Mouse (Mus musculus) stomach, embryonic 16.5 days (tissue): Measurements from ENCODE around the gene Gpr141. TPM values are rescaled to one million over a fixed set of nuclear protein-coding genes. Genes with fewer than 3 reads are reported as not detected.

ENCODE experiments used
- ATAC-seq: fragments of 200-750 bp; cut with Nextera tagmentation; 2 replicates; pipeline ENCODE4 v1.8.0; 2017; ENCODE audit warnings: moderate number of reproducible peaks, moderate TSS enrichment; ENCODE audit not compliant: insufficient read depth, low FRiP score
- H3K27ac ChIP-seq: fragments of 300-500 bp; sonication (generic); 2 replicates; pipeline ENCODE4 v1.5.1; 2014; ENCODE audit warnings: low read length
- H3K27me3 ChIP-seq: fragments of 300-500 bp; sonication (generic); 2 replicates; pipeline ENCODE4 v1.6.1; 2014; ENCODE audit warnings: low read length, control low read depth, mixed read lengths; ENCODE audit not compliant: control insufficient read depth, insufficient read depth
- H3K36me3 ChIP-seq: fragments of 300-500 bp; sonication (generic); 2 replicates; pipeline ENCODE4 v1.6.1; 2014; ENCODE audit warnings: low read length; ENCODE audit not compliant: control insufficient read depth, insufficient read depth
- H3K4me1 ChIP-seq: fragments of 300-500 bp; sonication (generic); 2 replicates; pipeline ENCODE4 v1.6.1; 2014; ENCODE audit warnings: low read length, control low read depth, mixed read lengths; ENCODE audit not compliant: control insufficient read depth, insufficient read depth
- H3K4me2 ChIP-seq: fragments of 300-500 bp; sonication (generic); 2 replicates; pipeline ENCODE4 v1.6.1; 2014; ENCODE audit warnings: low read depth, low read length, mixed read lengths
- H3K4me3 ChIP-seq: fragments of 300-500 bp; sonication (generic); replicated peaks from 2 replicates; pipeline ENCODE4 v1.5.1; 2014; ENCODE audit warnings: mild to moderate bottlenecking, low read length
- H3K9ac ChIP-seq: fragments of 300-500 bp; sonication (generic); 2 replicates; pipeline ENCODE4 v1.6.1; 2014; ENCODE audit warnings: low read length
- H3K9me3 ChIP-seq: fragments of 300-500 bp; sonication (generic); replicated peaks from 2 replicates; pipeline ENCODE4 v1.6.1; 2016; ENCODE audit warnings: low read length, control low read depth; ENCODE audit not compliant: control insufficient read depth
- WGBS: fragments of 180-500 bp; shearing (Covaris S2); extraction: QIAGEN DNeasy Blood & Tissue Kit; methylation state at CpG from one replicate; pipeline ENCODE4 v1.1.7; 2014; 5-methylcytosine and 5-hydroxymethylcytosine counted together
- polyA plus RNA-seq: library from polyadenylated mRNA; unstranded; fragments of >200 nt; fragmentation: Nextera tagmentation; extraction: Ambion mirVana; gene quantifications from 2 replicates; pipeline ENCODE4 v1.2.1, GENCODE M21; 2015

Gpr141 gene
- polyA plus RNA-seq, 1 experiment from 2014 or later: 2.5 TPM

DNA sequence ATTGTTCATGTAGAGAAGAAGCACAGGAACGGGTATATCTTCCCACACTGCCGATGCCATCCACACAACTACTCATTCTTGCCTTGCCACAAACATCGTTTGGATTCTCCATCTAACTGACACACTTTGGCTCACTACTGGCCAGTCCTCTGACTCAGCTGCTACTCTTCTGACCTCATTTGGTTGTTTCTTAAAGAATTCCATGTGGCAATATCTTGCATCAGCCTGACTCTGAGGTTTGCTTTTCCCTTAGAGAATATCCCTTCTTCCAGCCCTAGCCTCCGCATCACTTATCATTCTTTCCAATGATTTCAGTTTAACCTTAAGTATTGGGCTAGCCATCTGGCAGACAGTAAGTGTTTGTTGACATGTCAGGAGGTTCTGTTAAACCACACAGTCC, 59.8 kb downstream of the Gpr141 start:
- no peak for ATAC-seq
- Histone ChIP-seq H3K9ac (no peak overlapping the region), H3K36me3 (no peaks in the 10 kb centered on the region), H3K4me3 (no peak overlapping the region), H3K4me2 (no peak overlapping the region), H3K9me3 (no peaks in the 10 kb centered on the region), H3K27ac (no peak overlapping the region), H3K4me1 (no peaks in the 10 kb centered on the region), H3K27me3 (no peaks in the 10 kb centered on the region)
- WGBS: 87% methylated on average over 4 of the region's 4 CpGs

DNA sequence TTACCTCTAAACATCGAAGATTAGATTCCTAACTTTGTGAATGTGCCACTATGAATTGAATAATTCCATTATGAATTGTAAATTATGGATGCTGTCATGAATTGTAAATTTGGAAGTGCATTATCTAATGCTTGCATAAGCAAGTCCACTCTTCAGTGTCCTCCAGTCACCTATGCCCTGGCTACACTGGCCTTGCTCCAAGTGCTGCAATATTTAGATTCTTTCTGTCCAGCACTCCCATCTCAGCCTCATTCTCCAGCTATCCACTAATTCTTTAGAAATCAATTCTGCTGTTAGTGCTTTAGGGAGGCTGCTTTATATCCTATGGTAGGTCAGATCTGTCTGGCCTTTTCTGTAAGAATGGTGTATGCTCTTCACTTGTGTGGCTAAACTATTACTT, 60.8 kb downstream of the Gpr141 start:
- no peaks in the 10 kb centered on the region for H3K36me3 ChIP-seq
- H3K4me2 ChIP-seq: no peak overlapping the region
- H3K4me3 ChIP-seq: no peak overlapping the region
- H3K27me3 ChIP-seq: no peaks in the 10 kb centered on the region
- no peak overlapping the region for H3K27ac ChIP-seq
- 80% methylated on average over 1 of the region's 1 CpGs for WGBS
- H3K9ac ChIP-seq: no peak overlapping the region
- H3K4me1 ChIP-seq: no peaks in the 10 kb centered on the region
- ATAC-seq: no peak
- no peaks in the 10 kb centered on the region for H3K9me3 ChIP-seq

DNA sequence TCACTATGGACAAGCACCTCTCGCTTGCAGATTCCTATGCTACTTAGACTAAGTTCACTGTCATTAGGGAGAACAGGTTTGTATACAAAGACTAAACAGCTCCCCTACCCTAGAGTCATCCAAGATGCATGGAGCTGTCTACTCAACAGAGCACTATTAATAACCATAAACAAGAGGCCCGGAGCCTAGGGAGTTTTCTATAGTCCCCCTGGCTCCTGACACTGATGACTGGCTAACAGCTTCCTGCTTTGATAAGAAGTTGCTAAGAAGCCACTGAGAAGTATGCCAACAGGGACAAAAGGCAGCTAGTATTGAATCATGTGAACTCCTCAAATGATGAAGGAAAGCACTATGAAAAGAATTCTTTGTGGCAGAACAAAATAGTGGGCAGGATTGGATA, 78.3 kb downstream of the Gpr141 start:
- H3K4me1 ChIP-seq: no peaks in the 10 kb centered on the region
- ATAC-seq: no peak
- no peak overlapping the region for H3K9ac ChIP-seq
- no peaks in the 10 kb centered on the region for H3K9me3 ChIP-seq
- no peak overlapping the region for H3K4me3 ChIP-seq
- H3K27ac ChIP-seq: no peak overlapping the region
- H3K27me3 ChIP-seq: no peaks in the 10 kb centered on the region
- WGBS: 38% methylated on average over 2 of the region's 2 CpGs
- H3K36me3 ChIP-seq: no peaks in the 10 kb centered on the region
- H3K4me2 ChIP-seq: no peak overlapping the region

DNA sequence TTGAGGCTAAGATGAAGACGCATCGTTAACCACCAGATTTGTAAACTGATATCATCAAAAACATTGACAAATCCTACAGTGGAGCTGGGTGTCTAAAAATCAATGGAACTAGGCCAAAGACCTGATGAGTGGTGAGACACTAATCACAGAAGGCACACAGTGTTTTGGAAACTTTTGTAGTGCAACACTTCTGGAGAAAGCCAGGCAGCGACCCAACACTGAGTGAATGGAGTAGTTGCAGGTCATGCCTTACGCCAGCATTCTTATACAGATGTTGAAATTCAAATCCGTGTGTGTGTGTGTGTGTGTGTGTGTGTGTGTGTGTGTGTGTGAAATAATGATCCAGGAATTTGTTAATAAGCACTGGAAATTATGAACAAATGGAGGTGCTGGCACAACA, 79.5 kb downstream of the Gpr141 start:
- no peak overlapping the region for H3K9ac ChIP-seq
- H3K27me3 ChIP-seq: no peaks in the 10 kb centered on the region
- no peaks in the 10 kb centered on the region for H3K9me3 ChIP-seq
- H3K36me3 ChIP-seq: no peaks in the 10 kb centered on the region
- H3K27ac ChIP-seq: no peak overlapping the region
- ATAC-seq: no peak
- 87% methylated on average over 5 of the region's 5 CpGs for WGBS
- H3K4me2 ChIP-seq: no peak overlapping the region
- H3K4me3 ChIP-seq: no peak overlapping the region
- no peaks in the 10 kb centered on the region for H3K4me1 ChIP-seq

DNA sequence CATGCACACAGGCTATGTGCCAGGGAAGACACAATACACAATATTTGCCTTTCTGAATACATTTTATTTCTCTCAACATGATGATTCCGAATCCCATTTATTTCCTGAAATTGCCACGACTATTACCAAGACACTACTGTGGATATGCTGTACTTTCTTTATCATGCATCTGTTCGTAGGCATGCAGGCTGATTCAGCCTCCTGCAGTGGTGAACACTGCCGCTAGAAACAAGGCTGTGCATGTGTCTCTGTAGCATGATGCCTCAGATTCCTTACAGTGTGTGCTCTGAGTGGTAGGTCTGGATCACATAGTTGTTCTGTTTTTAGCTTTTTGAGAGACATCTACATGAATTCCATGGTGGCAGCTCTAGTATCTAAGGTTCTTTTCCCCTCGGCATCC, 89.5 kb downstream of the Gpr141 start:
- H3K9me3 ChIP-seq: no peaks in the 10 kb centered on the region
- H3K4me2 ChIP-seq: no peak overlapping the region
- 85% methylated on average over 5 of the region's 5 CpGs for WGBS
- no peak for ATAC-seq
- no peak overlapping the region for H3K9ac ChIP-seq
- H3K27ac ChIP-seq: no peak overlapping the region
- no peaks in the 10 kb centered on the region for H3K36me3 ChIP-seq
- H3K4me3 ChIP-seq: no peak overlapping the region
- no peaks in the 10 kb centered on the region for H3K4me1 ChIP-seq
- H3K27me3 ChIP-seq: no peaks in the 10 kb centered on the region

DNA sequence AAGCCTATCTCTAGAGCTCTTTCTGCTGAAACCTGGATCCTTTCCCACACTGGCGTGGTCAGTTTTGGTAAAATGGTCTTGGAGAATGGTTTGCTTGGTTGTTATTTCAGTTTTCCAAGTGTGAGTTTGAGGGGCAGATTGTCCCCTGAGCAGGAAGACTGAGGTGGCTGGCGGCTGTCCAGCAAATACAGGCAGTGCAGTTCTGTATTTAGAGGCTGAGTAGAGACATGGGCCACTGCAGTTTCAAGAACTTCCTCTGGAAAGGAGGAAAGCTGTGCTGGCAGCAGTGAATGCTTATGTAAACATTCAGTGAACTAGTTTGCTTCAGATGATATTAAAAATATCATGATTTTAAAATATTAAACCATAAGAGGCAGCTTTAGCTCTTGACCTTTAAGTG, 93.2 kb downstream of the Gpr141 start:
- Histone ChIP-seq H3K9me3 (no peaks in the 10 kb centered on the region), H3K27me3 (no peaks in the 10 kb centered on the region), H3K4me2 (no peak overlapping the region), H3K4me1 (no peaks in the 10 kb centered on the region), H3K4me3 (no peak overlapping the region), H3K9ac (no peak overlapping the region), H3K36me3 (no peaks in the 10 kb centered on the region), H3K27ac (no peak overlapping the region)
- 67% methylated on average over 2 of the region's 2 CpGs for WGBS
- ATAC-seq: no peak

DNA sequence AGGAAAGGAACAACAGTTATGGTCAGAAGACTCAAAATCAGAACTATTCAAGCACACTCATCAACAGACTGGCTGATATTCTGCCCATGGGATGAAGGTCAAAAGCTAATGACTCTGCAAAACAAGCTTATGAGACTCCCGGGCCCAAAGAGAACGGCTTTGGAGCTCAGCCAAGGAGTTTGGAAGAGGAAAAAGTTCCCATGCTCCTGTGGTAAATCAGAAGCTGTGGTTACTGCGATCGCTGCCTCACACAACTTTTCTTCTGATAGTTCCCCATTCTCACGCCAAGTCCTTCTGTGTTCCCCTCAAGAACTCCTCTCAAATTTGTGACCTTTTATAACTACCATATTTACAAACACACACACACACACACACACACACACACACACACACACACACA, 105.1 kb downstream of the Gpr141 start:
- no peaks in the 10 kb centered on the region for H3K27me3 ChIP-seq
- no peak overlapping the region for H3K9ac ChIP-seq
- no peaks in the 10 kb centered on the region for H3K4me1 ChIP-seq
- 44% methylated on average over 5 of the region's 5 CpGs for WGBS
- ATAC-seq: no peak
- H3K36me3 ChIP-seq: no peaks in the 10 kb centered on the region
- no peak overlapping the region for H3K4me3 ChIP-seq
- H3K4me2 ChIP-seq: no peak overlapping the region
- H3K9me3 ChIP-seq: no peaks in the 10 kb centered on the region
- H3K27ac ChIP-seq: no peak overlapping the region

DNA sequence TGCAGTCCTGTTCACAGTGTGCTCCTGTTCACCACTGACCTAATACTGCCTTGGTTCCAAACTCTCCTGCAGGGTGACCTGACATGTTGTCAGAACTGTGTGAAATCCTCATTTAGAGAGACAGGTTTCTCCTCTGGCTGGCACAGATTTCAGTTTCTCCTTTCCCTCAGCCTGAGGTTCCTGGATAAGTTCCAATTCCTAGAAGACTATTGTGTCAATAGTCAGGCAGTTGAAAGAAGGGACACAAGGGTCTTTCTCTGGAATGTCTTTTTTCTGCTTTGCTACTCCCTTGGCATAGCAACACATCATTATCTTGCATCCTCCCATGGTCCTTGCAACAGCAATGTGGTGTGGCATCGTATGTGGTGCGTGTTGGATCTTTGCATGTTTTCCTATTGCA, 106.9 kb downstream of the Gpr141 start:
- no peaks in the 10 kb centered on the region for H3K4me1 ChIP-seq
- no peak overlapping the region for H3K4me2 ChIP-seq
- no peak overlapping the region for H3K27ac ChIP-seq
- WGBS: 86% methylated on average over 2 of the region's 2 CpGs
- H3K9me3 ChIP-seq: no peaks in the 10 kb centered on the region
- H3K36me3 ChIP-seq: no peaks in the 10 kb centered on the region
- H3K27me3 ChIP-seq: no peaks in the 10 kb centered on the region
- H3K9ac ChIP-seq: no peak overlapping the region
- no peak for ATAC-seq
- H3K4me3 ChIP-seq: no peak overlapping the region

DNA sequence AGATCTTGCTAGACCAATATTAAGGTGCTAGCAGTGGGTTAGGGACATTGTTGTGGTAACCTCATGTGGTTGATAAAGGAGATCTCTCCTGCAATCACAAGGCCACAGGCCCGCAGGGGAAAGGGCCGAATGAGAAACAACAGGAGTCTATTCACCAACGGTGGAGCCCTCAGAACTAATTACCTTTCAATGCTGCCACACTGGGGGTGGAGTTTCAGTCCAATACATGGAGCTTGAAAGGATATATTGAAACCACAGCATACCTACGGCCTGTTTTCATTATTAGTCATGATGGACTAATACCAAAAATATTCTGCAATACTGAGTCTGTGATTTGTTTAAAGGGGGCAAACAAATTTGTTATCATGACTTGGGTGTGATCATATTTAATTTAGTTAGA, 120.3 kb downstream of the Gpr141 start:
- no peaks in the 10 kb centered on the region for H3K36me3 ChIP-seq
- no peak overlapping the region for H3K4me3 ChIP-seq
- no peak overlapping the region for H3K9ac ChIP-seq
- 62% methylated on average over 4 of the region's 4 CpGs for WGBS
- H3K9me3 ChIP-seq: no peaks in the 10 kb centered on the region
- H3K4me1 ChIP-seq: no peaks in the 10 kb centered on the region
- ATAC-seq: no peak
- no peak overlapping the region for H3K4me2 ChIP-seq
- H3K27me3 ChIP-seq: no peaks in the 10 kb centered on the region
- H3K27ac ChIP-seq: no peak overlapping the region

DNA sequence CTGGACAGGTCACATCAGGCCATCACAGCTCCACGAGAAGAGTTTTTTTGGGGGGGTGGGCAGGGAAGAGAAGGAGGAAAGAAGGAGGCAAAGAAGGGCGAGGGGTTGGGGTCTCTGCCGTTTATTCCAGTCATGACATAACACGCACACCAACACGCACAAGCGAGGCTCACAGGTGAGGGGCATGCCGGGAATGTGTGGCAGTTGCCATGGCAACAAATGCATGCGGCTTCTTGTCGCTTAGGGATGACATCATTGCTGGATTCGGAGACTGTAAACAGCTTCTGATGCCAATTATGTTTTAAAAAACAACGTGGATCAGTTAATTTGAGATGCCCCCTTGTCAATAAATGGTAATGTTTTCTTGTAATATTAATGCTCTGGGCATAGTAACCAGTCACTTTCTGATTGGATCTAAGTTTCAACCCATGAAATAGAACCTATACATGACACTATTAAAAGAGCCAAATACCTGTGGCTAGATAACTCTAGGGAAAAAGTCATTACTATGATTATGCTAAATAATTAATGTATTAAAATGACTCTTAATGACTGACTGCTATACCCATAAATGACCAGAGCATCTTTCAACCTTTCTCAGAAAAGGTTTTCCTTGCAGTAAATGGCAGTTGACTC, 122.5 kb downstream of the Gpr141 start:
- Histone ChIP-seq H3K4me3 (no peak overlapping the region), H3K9ac (no peak overlapping the region), H3K9me3 (no peaks in the 10 kb centered on the region), H3K27ac (no peak overlapping the region), H3K36me3 (no peaks in the 10 kb centered on the region), H3K4me1 (no peaks in the 10 kb centered on the region), H3K27me3 (no peaks in the 10 kb centered on the region), H3K4me2 (no peak overlapping the region)
- 65% methylated on average over 11 of the region's 11 CpGs for WGBS
- no peak for ATAC-seq
